Mouse (Mus musculus): ENCODE data around the gene Enox1.

Enox1 gene

GRCm38 (mm10) chr14:77677951-77678350, 521.4 kb downstream of the Enox1 start:
- DNase-seq (ENCODE audit: low read depth, low spot score), result no peak

- no peak for DNase-seq (ENCODE audit: low read depth, low spot score)
These were observed 523.3 kb downstream of the Enox1 start for GRCm38 (mm10) chr14:77679877-77680276.

- DNase-seq (ENCODE audit: low read depth, low spot score), result no peak
These were observed 526.5 kb downstream of the Enox1 start for GRCm38 (mm10) chr14:77682888-77683555.

DNA sequence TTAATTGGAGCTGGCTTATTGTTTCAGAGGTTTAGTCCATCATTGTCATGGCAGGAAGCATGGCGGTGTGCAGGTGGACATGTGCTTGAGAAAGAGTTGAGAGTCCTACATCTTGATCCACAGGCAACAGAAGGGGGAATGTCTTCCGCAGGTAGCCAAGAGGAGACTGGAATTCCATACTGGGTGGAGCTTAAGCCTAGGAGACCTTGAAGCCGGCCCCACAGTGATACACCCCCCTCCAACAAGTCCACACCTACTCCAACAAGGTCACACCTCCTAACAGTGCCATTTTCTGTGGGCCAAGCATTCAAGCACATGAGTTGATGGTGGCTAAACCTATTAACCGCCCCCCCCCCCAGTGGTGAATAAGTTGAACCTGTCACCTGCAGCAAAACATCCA, 533.3 kb downstream of the Enox1 start:
- no peak for DNase-seq (ENCODE audit: low read depth, low spot score)

- no peak for DNase-seq (ENCODE audit: low read depth, low spot score)
These were observed 548.4 kb downstream of the Enox1 start for GRCm38 (mm10) chr14:77705006-77705405.

GRCm38 (mm10) chr14:77706511-77707246, 550.1 kb downstream of the Enox1 start:
- no peak for DNase-seq (ENCODE audit: low read depth, low spot score)

- DNase-seq (ENCODE audit: low read depth, low spot score), result peak; percentile 35
These were observed 550.7 kb downstream of the Enox1 start for GRCm38 (mm10) chr14:77707279-77707678.

GRCm38 (mm10) chr14:77708354-77709150, 552.0 kb downstream of the Enox1 start:
- no peak for DNase-seq (ENCODE audit: low read depth, low spot score)

- no peak for DNase-seq (ENCODE audit: low read depth, low spot score)
These were observed 558.5 kb downstream of the Enox1 start for GRCm38 (mm10) chr14:77714931-77715535.

DNA sequence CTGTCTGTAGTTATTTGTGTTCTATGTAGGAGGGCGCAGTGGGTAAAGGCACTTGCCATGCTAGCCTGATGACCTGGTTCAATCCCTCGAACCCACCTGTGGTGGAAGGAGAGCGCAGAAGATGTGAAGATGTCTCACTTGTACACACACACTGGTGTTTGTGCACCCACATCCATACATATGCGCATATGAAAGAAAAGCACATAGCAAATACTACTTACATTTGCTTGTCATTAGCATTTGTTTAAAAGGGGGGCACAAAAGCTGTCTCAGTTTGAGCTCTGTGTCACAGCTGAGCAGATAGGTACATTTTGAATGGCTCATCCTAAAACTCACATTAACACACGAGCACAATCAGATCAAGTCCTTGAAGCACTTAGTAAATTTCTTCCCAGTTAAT, 560.4 kb downstream of the Enox1 start:
- no peak for DNase-seq (ENCODE audit: low read depth, low spot score)

- DNase-seq (ENCODE audit: low read depth, low spot score), result no peak
These were observed 562.3 kb downstream of the Enox1 start for GRCm38 (mm10) chr14:77718814-77719213.

- no peak for DNase-seq (ENCODE audit: low read depth, low spot score)
These were observed 581.5 kb downstream of the Enox1 start for GRCm38 (mm10) chr14:77738056-77738455.

DNA sequence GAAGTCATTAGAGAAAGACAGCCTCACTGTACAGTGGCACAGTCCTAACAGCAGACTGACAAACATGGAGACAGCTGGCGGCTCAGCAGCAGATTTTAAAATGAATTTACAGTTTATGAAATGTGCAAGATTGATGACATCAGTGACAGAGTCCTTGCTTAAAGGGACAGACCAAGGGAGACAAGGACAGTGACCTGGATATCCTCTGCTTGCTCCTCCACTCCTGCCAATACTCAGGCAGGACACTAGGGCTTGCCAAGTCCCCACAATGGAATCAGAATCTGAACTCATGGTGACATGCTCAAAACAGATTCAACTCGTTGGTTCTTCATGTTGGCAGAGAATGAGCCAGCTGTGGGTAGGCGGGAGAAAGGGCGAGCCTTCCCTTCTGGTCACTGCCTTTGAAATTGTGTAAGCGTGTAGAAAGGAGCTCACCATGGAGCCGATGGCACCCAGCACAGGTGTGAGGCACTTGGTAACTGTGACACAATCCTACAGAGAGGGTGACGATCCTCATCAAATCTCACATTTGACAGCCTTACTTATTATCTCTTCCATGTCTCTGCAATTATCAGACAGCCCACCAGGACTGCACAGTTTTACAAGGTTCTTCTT, 582.3 kb downstream of the Enox1 start:
- DNase-seq (ENCODE audit: low read depth, low spot score), result no peak

GRCm38 (mm10) chr14:77739376-77739775, 582.8 kb downstream of the Enox1 start:
- no peak for DNase-seq (ENCODE audit: low read depth, low spot score)

GRCm38 (mm10) chr14:77744638-77745240, 588.2 kb downstream of the Enox1 start:
- DNase-seq (ENCODE audit: low read depth, low spot score), result peak; percentile 72

DNA sequence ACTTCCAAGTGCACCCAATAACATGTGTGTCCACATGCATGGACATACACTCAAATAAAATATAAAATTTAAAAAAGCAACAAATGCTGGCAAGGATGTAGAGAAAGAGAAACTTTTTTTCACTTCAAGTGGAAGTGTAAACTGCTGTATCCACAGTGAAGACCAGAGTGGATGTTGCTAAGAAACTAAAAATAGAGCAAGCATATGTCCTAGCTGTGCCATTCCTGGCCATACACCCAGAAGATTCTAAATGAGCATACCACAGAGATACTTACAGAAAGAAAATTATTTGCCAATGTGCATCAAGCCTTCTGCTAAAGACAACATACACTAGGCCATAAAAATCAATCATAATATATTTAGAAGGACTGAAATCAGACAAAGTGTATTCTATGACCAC, 592.4 kb downstream of the Enox1 start:
- peak; percentile 66 for DNase-seq (ENCODE audit: low read depth, low spot score)
